Mouse (Mus musculus): ENCODE data around the gene Scarb2. TPM values are rescaled to one million over a fixed set of nuclear protein-coding genes. Genes with fewer than 3 reads are reported as not detected.

Gene Scarb2
- polyA plus RNA-seq, 1 experiment = 26.6 TPM

DNA sequence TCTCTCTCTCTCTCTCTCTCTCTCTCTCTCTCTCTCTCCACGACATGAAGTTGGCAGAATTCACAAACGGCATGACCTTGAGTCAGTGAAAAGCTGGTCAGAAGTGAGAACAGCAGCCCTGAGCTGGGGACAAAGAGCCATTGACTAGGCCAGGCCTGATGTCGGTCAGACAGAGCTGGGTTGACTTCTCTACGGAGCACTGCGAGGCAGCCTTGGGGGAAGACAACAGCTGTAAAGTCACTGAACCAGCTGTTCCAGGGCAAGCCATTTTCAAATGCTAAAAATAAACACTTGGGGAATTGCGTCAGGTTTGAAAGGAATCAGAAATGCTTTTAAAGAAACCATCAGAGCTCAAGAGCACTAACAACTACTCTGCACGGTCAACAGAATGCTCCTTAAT lies 13.2 kb downstream of the Scarb2 start:
- DNase-seq (ENCODE audit: low read depth) = no peak

DNA sequence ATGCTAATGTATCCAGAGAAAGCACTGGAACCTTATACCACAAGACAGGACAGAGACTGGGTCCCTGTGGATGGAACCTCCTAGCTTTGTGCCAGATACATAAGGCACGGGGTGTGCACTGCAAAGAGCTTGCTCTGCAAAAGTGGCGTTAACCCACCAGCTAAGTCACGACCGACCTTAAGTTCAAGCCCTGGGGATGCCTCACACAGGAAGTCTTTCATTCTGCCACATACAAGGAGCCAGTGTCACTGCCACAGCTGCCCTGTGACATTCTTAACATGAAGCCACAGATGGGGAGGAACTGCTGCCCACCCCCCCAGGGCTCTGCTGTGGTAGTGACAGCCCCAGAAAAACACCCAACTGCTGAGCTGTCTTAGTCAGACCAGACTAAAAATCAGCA lies 15.9 kb downstream of the Scarb2 start:
- no peak for DNase-seq (ENCODE audit: low read depth)

- DNase-seq (ENCODE audit: low read depth) = no peak
These were observed 16.3 kb downstream of the Scarb2 start for GRCm38 (mm10) chr5:92490304-92490703.

- DNase-seq (ENCODE audit: low read depth) = no peak
These were observed 17.1 kb downstream of the Scarb2 start for GRCm38 (mm10) chr5:92489503-92489902.

GRCm38 (mm10) chr5:92488961-92489360 lies 17.7 kb downstream of the Scarb2 start:
- no peak for DNase-seq (ENCODE audit: low read depth)

DNA sequence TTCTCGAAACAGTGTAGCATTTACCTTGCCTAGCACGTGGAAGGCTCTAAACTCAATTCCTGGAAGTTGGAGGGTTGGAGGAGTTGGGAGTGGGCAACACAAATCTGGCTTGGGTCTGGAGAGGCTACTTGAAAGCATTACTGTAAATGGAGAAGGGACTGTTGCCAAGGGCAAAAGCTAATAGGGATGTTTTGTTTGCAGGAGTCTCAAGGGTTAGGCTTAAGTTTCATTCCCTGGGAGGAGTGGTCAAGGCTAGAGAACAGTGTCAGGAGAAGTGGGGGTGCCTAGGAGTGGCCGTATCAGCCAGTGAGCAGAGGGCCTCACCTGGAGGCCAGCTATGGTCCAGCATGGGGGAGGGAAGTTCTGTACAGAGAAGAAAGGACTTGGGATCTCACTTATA lies 18.2 kb downstream of the Scarb2 start:
- no peak for DNase-seq (ENCODE audit: low read depth)

DNA sequence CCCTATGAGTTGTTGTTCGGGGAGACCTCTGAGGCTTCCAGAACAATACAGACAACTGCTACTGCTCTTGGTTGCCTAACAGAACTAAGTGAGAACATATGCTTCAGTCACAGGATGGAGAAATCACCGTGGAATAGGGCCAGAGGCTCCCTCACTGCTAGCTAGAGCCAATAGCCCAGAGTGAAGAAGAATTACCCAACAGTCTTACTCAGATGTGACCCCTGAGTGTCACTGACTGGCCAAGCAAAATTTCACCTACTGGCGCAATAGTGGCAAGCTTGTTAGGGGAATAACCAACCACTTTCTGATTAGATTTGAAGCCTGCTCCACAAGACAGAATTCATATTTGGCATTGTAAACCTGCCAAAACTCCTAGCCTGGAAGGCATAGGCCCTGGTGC lies 19.9 kb downstream of the Scarb2 start:
- peak; percentile 98 for DNase-seq (ENCODE audit: low read depth)

GRCm38 (mm10) chr5:92484880-92485279 lies 21.8 kb downstream of the Scarb2 start:
- DNase-seq (ENCODE audit: low read depth) = no peak

- no peak for DNase-seq (ENCODE audit: low read depth)
These were observed 33.8 kb downstream of the Scarb2 start for GRCm38 (mm10) chr5:92472863-92473262.

GRCm38 (mm10) chr5:92471531-92471930 lies 35.1 kb downstream of the Scarb2 start:
- DNase-seq (ENCODE audit: low read depth) = no peak

GRCm38 (mm10) chr5:92469201-92470130 lies 37.2 kb downstream of the Scarb2 start:
- DNase-seq (ENCODE audit: low read depth) = peak; percentile 93

DNA sequence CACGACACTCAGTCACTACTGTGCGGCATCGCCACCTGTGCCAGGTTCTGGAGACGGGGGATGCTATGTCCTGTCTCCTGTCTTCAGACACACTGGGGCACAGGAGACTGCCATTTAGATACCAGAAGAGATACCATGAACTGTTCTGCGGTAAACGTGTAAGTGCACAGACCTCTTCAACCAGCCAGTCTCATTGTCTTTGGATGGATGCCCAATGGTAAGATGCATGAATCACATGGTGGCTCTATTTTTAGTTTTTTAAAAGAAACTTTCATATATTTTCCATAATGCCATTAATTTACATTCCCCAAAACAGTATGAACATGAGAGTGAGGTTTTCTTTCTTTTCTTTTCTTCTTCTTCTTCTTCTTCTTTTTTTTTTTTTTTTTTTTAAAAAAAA lies 38.4 kb downstream of the Scarb2 start:
- DNase-seq (ENCODE audit: low read depth) = no peak

GRCm38 (mm10) chr5:92467102-92467766 lies 39.4 kb downstream of the Scarb2 start:
- DNase-seq (ENCODE audit: low read depth) = no peak

DNA sequence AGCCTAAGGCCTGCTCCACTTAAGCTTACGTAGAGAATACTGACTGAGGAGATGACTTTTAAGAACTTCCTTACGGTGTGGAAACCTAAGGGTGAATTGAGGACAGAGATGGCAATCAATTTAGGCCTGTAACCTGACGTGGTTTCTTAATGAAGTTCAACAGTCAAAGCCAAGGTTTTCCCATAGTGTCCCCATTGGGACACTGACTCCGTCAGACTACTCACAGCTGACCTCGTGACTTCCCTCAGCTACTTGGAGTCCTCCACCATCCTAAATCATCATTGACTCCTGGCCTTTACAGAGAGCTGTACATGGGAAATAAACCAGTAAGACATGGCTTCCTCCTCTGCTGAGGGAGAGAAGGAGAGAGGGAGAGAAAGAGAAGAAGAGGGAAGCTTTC lies 41.1 kb downstream of the Scarb2 start:
- no peak for DNase-seq (ENCODE audit: low read depth)

- DNase-seq (ENCODE audit: low read depth) = no peak
These were observed 45.3 kb downstream of the Scarb2 start for GRCm38 (mm10) chr5:92461321-92461720.

DNA sequence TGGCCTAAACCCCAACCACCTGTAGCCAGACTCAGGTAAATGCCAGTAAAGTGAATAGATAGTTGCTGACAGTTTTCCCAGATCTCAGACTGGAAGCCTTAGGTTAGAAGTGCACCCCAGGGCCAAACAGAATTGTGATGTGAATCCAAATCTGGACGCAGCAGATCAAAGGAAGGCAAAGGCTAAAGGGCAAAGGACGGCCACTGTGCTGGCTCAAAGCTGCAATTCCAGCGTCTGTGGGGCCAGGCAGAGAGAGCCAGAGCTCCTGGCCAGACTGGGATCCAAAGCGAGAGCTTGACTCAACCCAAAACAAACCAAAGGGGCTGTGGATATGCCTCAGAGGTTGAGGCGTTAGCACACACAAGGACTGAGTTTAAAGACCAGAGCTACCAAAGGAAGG lies 47.9 kb downstream of the Scarb2 start:
- no peak for DNase-seq (ENCODE audit: low read depth)

GRCm38 (mm10) chr5:92457410-92457809 lies 49.2 kb downstream of the Scarb2 start:
- no peak for DNase-seq (ENCODE audit: low read depth)

DNA sequence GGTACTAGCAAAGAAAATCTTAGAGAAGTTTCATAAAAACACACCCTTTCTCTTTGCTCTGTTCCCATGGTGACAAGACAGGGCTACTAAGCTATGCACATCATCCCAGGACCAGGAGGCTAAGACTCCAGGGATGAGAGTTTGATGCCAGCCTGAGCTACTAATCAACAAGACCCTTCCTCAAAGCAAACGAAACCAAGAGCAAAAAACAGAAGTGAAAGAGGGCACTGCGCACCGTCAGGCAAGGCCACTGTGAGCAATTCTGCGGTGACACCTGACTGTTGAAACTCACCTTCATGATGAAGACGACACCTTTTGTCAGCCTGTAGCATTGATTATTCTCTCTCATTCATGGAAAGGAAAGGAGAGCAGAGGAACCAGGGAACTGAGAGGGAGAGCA lies 53.8 kb downstream of the Scarb2 start:
- no peak for DNase-seq (ENCODE audit: low read depth)

- no peak for DNase-seq (ENCODE audit: low read depth)
These were observed 59.9 kb downstream of the Scarb2 start for GRCm38 (mm10) chr5:92446736-92447135.

DNA sequence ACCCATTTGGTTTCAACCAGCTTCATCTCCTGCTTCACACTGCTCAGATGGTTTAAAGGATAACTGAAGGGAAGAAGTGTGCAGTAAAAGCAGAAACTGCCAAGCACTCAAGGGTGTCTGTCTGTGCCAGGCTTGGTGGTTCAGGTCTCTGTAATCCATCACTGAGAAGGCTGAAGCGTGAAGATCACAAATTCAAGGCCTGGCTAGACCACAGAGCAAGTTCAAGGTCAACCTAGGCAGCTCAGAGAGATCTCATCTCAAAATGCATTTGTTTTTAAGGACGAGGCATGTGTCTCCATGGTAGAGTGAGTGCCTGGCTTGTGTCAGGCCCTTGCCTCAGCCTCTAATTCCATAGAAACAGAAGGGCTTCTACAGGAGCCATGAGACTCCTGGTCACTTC lies 61.6 kb downstream of the Scarb2 start:
- no peak for DNase-seq (ENCODE audit: low read depth)

DNA sequence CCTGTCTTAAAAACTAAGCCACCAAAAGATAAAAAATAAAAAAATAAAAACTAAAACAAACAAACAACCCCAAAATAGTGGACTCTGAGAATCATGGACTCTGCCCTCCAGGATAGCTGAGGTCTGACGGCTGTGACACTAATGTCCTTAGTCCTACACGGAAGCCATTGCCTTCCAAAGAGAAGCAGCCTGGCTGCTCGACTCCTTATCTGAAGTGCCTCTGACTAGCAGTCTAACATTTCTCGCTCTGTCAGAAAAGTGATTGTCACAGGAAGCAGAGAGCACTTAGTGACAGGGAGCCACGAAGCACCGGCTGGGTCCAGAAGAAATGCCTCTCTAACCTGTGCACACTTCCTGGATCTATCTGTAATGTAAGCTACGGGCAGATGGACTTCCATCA lies 63.7 kb downstream of the Scarb2 start:
- DNase-seq (ENCODE audit: low read depth) = no peak

DNA sequence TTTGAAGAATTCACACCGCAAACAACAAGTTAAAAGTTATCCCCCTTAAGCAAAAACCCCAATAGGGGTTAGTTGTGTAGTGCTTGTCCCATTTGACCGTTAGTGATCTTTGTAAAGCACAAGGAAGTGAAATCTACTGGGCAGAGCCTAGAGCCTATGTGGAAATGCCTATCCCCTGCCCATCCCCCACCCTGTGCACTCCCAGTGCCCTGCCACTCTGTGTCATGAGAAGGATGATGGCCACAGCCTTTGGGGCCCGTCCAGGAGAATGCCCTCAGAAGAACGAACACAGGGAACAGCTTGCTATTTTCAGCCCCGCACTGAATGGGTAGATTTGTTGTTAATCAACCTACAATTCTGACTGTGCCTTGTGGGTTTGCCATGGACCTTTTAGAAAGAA lies 65.1 kb downstream of the Scarb2 start:
- no peak for DNase-seq (ENCODE audit: low read depth)

- DNase-seq (ENCODE audit: low read depth) = no peak
These were observed 68.1 kb downstream of the Scarb2 start for GRCm38 (mm10) chr5:92438540-92438939.

Measured in gonadal fat pad, adult 2 months (tissue).